In genomic region chr19:38352495-38353130, GRCm38 (mm10) we compare ENCODE assay signal across 9 mouse cellular contexts. TPM values are rescaled to one million over a fixed set of nuclear protein-coding genes. Genes with fewer than 3 reads are reported as not detected.
A peak's percentile ranks its signal among the peaks of the same experiment; 100 is the strongest.
DNase-seq lines count a peak whose midpoint lies in the region; ATAC-seq and TF ChIP-seq lines count a peak whose summit lies in the region.
"Had no signal": no experiment of that assay in that cellular context is flagged by ENCODE, and none has a peak within 500 bp of the region (broad histone marks: within the 10 kb centered on the region; RNA-seq: fewer than 3 reads in every experiment).

No protein-coding gene starts in this region.

- TF ChIP-seq CTCF in liver, postnatal 0 days (IDR thresholded peaks at IDR 0.05; ENCODE audit: low read depth), result peak; percentile 74
- TF ChIP-seq CTCF in Patski (IDR thresholded peaks at IDR 0.05), result peak; percentile 88
- peak; percentile 81 for TF ChIP-seq CTCF in lung, embryonic 14.5 days (IDR thresholded peaks at IDR 0.05; ENCODE audit: low read depth)

- H3K36me3 ChIP-seq in liver, postnatal 0 days (replicated peaks; ENCODE audit: insufficient read depth, low read length), result no peaks in the 10 kb centered on the region
- H3K36me3 ChIP-seq in liver, embryonic 12.5 days, result no peaks in the 10 kb centered on the region
- H3K36me3 ChIP-seq in hindbrain, embryonic 16.5 days (ENCODE audit: control insufficient read depth, insufficient read depth, low read length), result no peaks in the 10 kb centered on the region
- no peaks in the 10 kb centered on the region for H3K36me3 ChIP-seq in lung, embryonic 14.5 days (ENCODE audit: insufficient read depth)

- no peaks in the 10 kb centered on the region for H3K4me1 ChIP-seq in liver, postnatal 0 days (ENCODE audit: insufficient read depth)
- H3K4me1 ChIP-seq in liver, embryonic 12.5 days, result no peaks in the 10 kb centered on the region
- no peaks in the 10 kb centered on the region for H3K4me1 ChIP-seq in hindbrain, embryonic 16.5 days (ENCODE audit: control insufficient read depth, insufficient read depth, low read depth, low read length)
- no peaks in the 10 kb centered on the region for H3K4me1 ChIP-seq in lung, embryonic 14.5 days (ENCODE audit: insufficient read depth)

- no peak overlapping the region for H3K4me2 ChIP-seq in liver, postnatal 0 days (ENCODE audit: low read depth, low read length)
- H3K4me2 ChIP-seq in liver, embryonic 12.5 days, result no peak overlapping the region
- no peak overlapping the region for H3K4me2 ChIP-seq in hindbrain, embryonic 16.5 days (ENCODE audit: low read length)
- H3K4me2 ChIP-seq in lung, embryonic 14.5 days, result no peak overlapping the region

- H3K27me3 ChIP-seq in liver, postnatal 0 days (ENCODE audit: insufficient read depth, low read length), result no peaks in the 10 kb centered on the region
- 0 out of 2 replicates have a peak, but pooled peaks cover 5% of the 10 kb centered on the region for H3K27me3 ChIP-seq in liver, embryonic 12.5 days (replicated peaks)
- no peaks in the 10 kb centered on the region for H3K27me3 ChIP-seq in Patski
- no peaks in the 10 kb centered on the region for H3K27me3 ChIP-seq in hindbrain, embryonic 16.5 days (replicated peaks; ENCODE audit: control insufficient read depth, insufficient read depth, low read length)
- no peaks in the 10 kb centered on the region for H3K27me3 ChIP-seq in lung, embryonic 14.5 days (ENCODE audit: insufficient read depth, low read length)

- H3K27ac ChIP-seq in liver, postnatal 0 days (ENCODE audit: low read depth), result no peak overlapping the region
- no peak overlapping the region for H3K27ac ChIP-seq in liver, embryonic 12.5 days
- no peak overlapping the region for H3K27ac ChIP-seq in hindbrain, embryonic 16.5 days (ENCODE audit: low read depth, low read length)
- H3K27ac ChIP-seq in lung, embryonic 14.5 days (ENCODE audit: low read depth), result no peak overlapping the region

- peak; percentile 17 for DNase-seq in liver, postnatal 0 days
- no peak for DNase-seq in Patski (ENCODE audit: low read depth, low spot score)
- DNase-seq in embryo, embryonic 10.5 days (ENCODE audit: low spot score), result peak; percentile 84
- peak; percentile 91 for DNase-seq in lung, embryonic 14.5 days
- peak; percentile 42 for DNase-seq in skeletal muscle tissue, adult 2 months (ENCODE audit: low read depth, low spot score)
- no peak for DNase-seq in spleen, postnatal 14 days (ENCODE audit: low spot score in 2 of 2)

- WGBS in liver, postnatal 0 days (ENCODE audit: insufficient replicate concordance), result 32% methylated on average over 6 of the region's 6 CpGs
- WGBS in liver, embryonic 12.5 days (ENCODE audit: insufficient replicate concordance), result 27% methylated on average over 6 of the region's 6 CpGs
- WGBS in hindbrain, embryonic 16.5 days, result 43% methylated on average over 6 of the region's 6 CpGs
- 30% methylated on average over 6 of the region's 6 CpGs for WGBS in lung, embryonic 14.5 days

- no peak overlapping the region for H3K4me3 ChIP-seq in liver, postnatal 0 days (ENCODE audit: low read depth, low read length)
- H3K4me3 ChIP-seq in liver, embryonic 12.5 days, result no peak overlapping the region
- no peak overlapping the region for H3K4me3 ChIP-seq in hindbrain, embryonic 16.5 days (ENCODE audit: low read length)
- no peak overlapping the region for H3K4me3 ChIP-seq in lung, embryonic 14.5 days (ENCODE audit: low read depth, low read length)
- H3K4me3 ChIP-seq: myocyte had no signal

- POLR2A ChIA-PET in Patski (lab: Charles Lee), result interaction anchor here (0.6 to 1.2 kb wide), 2 partner anchors 23 to 330 kb away, joined by 3 read pairs; no protein-coding TSS in a partner anchor

- in situ Hi-C loops in Patski (cut with MboI; ENCODE audit: low pct_unique_long_range_greater_than_20kb), result loop anchor here (10.0 kb wide), 2 partner anchors 98 to 398 kb away; no protein-coding TSS in a partner anchor

- TF ChIP-seq EP300 in liver, postnatal 0 days (IDR thresholded peaks at IDR 0.05; ENCODE audit: low read depth), result no peak

- peak; percentile 47; the same call in 1 of the 2 replicates for ATAC-seq in liver, postnatal 0 days
- no peak for ATAC-seq in liver, embryonic 12.5 days
- ATAC-seq in Patski, result no peak
- ATAC-seq in hindbrain, embryonic 16.5 days, result peak; percentile 65
- no peak for ATAC-seq in lung, embryonic 14.5 days (ENCODE audit: insufficient read depth)

- CTCF ChIA-PET in Patski (lab: Charles Lee), result interaction anchor here (0.5 to 3.8 kb wide), 27 partner anchors 10 to 430 kb away, joined by 3 to 41 read pairs (median 3); no protein-coding TSS in a partner anchor

- no peaks in the 10 kb centered on the region for H3K9me3 ChIP-seq in liver, postnatal 0 days (ENCODE audit: low read length)
- H3K9me3 ChIP-seq in liver, embryonic 12.5 days (replicated peaks), result no peaks in the 10 kb centered on the region
- no peaks in the 10 kb centered on the region for H3K9me3 ChIP-seq in hindbrain, embryonic 16.5 days (ENCODE audit: control insufficient read depth, low read length)
- H3K9me3 ChIP-seq in lung, embryonic 14.5 days (ENCODE audit: low read depth, low read length), result no peaks in the 10 kb centered on the region

- no peak overlapping the region for H3K9ac ChIP-seq in liver, postnatal 0 days (replicated peaks)
- no peak overlapping the region for H3K9ac ChIP-seq in liver, embryonic 12.5 days
- H3K9ac ChIP-seq in hindbrain, embryonic 16.5 days (ENCODE audit: low read depth, low read length), result no peak overlapping the region
- H3K9ac ChIP-seq in lung, embryonic 14.5 days, result no peak overlapping the region

RNA-seq across cellular contexts. Expression of gene Slc35g1, which starts 43.2 kb away (rescaled TPM):
- 6.4 and 7.2 TPM in 2 replicates for polyA plus RNA-seq in liver, postnatal 0 days (2015; fragmentation: Nextera tagmentation; extraction: Ambion mirVana)
- polyA plus RNA-seq in liver, embryonic 12.5 days (2016; fragmentation: Nextera tagmentation; extraction: Ambion mirVana), result 7.7 and 8.4 TPM in 2 replicates
- polyA plus RNA-seq in Patski (2021), result 19.2 TPM
- 0.99 and 1.3 TPM in 2 replicates for polyA plus RNA-seq in hindbrain, embryonic 16.5 days (2015; fragmentation: Nextera tagmentation; extraction: Ambion mirVana)
- polyA plus RNA-seq in lung, embryonic 14.5 days (2014; fragmentation: Nextera tagmentation; extraction: Ambion mirVana), result 4.5 and 5.1 TPM in 2 replicates

Comparison
In these comparisons a context has a peak if more than half of its experiments do, and no peak if none do; other contexts are left out.
1. ATAC-seq: peak in liver, postnatal 0 days (single experiment) and hindbrain, embryonic 16.5 days (single experiment); none in liver, embryonic 12.5 days (single experiment), Patski (single experiment) and lung, embryonic 14.5 days (single experiment).
2. DNase-seq: peak in liver, postnatal 0 days (single experiment), embryo, embryonic 10.5 days (single experiment), lung, embryonic 14.5 days (single experiment) and skeletal muscle tissue, adult 2 months (single experiment); none in Patski (single experiment) and spleen, postnatal 14 days (0 of 2).
3. Peak in every context shown above with its lines, with median percentiles within 50 percentile points of each other: CTCF ChIP-seq.